Mouse (Mus musculus): ENCODE measurements around the gene Slc27a3.
A peak's percentile ranks its signal among the peaks of the same experiment; 100 is the strongest.
"Not testable (repeated sequence)": the region's sequence is repeated elsewhere in the genome, so short reads cannot be mapped to it uniquely, and the experiment has no call there.

Slc27a3 gene

DNA sequence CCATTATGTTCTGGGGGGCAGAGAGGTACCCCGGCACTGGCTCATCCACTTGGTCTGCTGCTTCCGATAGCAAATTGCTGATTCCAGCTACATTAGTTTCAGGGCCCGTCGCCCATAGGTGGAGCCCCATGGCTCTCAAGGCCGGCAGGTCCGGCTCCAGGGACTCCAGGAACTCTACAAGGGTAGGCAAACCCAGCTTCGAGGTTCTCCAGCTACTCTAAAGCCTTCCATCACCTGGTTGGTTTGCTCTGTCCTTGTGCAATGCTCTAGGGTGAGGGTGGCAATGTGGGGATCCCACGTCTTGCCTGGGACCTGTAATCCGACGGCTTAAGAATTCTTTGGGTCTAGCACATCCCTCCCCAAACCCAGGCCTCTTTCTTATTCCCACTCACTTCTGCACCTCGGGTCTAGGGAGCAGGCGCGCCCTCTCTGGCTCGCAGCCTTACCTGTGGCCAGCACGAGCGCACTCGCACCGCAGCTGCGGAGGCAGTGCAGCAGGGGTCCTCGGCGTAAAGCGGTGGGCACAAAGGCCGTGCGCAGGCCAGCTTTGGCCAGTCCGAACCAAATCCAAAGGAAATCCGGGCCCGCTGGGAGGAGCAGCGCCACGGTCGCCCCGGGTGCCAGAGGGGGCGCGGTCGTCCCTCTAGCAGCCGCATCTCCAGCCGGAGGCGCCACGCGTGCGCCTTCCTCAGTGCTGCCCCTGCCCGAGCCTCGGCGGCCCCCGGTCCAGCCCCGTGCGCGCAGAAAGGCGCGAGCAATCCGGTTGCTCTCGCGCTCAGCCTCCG, 820 bp downstream of the Slc27a3 start:
- DNase-seq, result peak; percentile 72

DNA sequence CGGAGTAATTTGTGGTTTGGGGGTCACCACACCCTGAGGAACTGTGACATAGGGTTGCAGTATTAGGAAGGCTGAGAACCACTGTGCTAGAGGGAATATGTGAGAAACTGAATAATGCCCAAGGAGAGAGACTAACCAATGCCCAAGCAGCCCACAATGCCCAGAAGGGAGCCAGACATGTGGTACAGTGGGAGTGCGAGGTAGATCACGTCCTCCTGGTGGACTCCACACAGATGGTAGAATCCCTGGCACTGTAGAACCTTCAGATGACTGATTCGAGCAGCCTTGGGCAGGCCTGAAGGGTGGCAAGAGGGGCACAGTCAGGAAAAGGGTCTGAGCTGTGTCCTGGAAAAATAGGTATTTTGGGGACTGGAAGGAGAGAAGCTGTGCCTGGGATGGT, 1.5 kb downstream of the Slc27a3 start:
- DNase-seq, result no peak

DNA sequence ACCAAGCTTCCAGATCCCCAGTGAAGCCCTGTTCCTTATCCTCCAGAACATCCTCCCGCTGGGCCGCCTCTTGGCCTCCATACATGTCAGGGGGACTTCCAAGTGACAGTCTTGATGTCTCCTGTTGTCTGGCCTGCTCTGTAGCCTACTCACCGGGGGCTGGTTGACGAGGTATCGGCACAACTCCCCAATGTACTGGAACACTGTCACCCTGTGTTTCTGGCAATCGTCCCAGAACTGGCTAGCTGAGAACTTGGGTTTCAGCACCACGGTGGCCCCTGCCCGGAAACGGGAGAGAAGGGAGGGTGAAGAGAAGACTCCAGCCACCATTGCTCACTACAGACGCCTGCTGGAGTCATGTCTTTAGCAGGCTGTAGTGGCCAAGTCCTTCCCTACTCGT, 2.3 kb downstream of the Slc27a3 start:
- peak; percentile 62 for DNase-seq

DNA sequence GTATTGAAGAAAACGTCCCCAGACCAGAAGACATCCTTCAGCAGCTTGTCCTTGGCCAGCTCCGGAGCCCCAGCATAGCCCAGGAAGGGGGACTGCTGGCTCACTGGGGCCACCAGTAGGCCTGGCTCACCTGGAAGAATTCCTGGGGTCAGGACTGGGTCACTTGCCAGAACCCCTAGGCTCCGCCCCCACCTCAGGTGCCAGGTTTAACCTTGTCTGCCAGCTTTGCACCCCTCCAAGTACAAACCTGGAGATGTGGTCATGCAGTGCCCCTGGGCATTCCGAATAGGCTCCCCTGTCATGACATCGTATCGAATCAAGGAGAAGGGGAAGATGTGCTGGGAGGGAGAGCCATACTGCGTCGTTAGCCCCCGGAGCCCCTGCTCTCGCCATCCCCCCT, 2.9 kb downstream of the Slc27a3 start:
- no peak for DNase-seq

DNA sequence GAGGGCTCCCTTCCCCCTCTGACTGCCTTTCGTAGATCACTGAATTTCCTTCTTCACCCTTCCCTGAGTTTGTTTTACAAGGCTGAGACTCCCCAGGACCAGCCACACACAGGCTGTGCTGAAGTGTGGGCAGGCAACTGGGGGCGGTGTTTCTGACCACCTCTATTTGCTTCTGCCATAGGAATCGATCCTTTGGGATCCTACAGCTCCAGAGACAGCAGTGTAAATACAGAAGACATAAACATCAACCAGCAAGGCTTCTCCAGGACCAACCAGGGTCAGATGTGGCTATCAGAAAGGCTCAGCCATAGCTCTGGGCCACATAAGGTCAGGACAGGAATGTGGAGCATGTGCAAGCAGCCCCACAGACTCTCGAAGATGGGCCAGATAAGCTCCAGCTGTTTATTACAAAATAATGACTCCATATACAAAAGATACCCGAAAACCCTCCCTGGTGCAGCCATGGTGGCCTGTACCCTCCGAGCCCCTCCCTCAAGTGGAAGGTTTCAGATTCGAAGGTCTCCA, 4.8 kb downstream of the Slc27a3 start:
- peak; percentile 63 for DNase-seq

DNA sequence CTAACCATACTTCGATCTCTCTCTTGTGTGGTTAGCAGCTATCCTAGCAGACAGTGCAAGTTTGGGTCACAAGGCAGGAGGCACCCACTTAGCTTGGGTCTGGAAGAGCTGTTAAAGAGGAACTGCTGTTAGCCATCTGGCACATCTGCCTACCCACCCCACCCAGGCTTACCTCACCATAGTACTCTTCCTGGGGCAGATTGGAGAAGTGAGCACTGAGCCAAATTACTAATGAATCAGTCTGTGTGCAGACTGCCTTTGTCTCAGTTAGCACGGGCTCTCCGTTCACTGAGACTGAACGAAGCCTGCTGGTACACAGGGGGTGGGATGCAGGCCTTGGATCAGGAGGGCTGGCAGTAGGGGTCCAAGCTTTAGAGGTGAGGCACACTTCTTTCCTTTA, 6.0 kb downstream of the Slc27a3 start:
- DNase-seq, result no peak

DNA sequence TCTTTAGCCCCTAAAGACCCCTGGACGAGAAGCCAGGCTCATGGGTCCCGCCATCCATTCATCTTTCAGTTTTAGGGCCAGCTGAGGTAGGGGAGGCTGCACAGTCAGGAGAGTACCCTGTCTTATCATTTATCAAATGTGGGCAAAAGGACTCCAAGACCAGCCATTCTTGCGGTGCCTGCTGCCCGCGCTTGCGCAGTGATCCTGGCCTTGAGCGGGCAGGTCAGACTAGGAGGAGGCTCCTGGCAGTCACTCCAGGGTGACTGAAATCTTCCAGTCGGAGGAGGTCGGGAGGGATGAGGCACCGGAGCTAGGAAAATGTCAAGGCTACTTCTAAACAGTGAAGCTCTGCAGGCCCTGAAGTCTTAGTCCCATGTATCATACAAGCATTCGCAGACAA, 8.0 kb downstream of the Slc27a3 start:
- DNase-seq, result no peak

DNA sequence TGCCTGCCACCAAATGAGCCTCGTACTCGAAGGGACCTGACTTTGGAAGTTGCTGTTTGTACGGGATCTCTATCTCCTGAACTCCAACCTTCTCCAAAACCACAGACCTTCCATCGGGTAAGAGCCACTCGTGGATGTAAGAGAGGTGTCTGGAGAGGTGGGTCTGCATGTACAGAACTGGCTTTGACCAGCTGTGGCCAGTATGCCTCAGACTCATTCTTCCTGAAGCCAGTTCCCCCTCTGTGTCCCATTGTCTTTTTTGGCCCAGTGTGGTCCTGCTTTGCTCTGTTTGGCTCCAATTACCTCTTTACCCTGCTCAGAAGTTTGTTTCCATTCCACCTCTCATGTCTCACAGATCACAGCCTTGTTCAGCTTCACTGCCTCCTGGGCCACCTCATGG, 11.2 kb downstream of the Slc27a3 start:
- no peak for DNase-seq

DNA sequence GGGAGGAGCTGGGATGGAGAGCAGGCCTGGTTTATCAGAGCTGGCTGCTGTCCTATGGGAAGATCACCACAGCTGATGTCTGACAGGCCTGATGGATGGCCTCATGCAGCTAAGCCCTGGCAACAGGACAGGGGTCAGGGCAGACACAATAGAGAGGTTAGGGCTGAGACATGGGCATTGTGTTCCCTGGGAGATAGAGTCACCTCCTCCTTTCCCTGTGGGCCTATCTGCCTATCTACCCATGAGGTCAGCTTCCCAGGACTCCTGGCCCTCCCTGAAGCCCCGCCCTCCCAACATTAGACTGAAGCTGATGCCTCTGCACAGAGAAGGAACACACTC, 13.5 kb downstream of the Slc27a3 start:
- DNase-seq, result no peak

DNA sequence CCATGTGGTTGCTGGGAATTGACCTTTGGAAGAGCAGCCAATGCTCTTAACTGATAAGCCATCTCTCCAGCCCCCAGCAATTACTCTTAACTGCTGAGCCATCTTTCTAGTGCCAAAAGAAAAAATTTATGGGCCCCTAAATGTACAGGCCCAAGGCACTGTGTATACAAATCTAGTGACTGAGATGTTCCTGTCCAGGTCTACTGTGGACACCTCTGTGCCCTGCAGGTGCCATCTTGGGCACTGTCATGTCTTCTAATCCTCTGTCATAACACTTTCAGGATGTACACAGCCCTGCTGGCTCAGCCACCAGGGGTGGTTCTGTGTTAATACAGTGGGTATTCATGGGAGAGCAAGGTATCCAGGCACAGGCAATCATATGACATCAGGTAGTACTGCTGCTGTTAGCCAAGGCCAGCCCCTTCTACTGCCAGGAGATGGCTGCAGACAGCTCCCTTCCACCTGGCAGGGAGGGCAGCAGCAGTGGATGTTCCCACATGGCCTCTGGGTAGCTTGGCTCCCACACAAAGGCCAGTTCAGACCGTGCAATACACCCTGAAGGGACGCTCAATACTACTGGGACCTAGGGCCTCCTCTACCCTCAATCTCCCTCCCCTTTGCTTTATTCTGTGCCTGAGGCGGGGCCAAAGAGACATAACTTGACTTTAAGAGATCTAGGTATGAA, 14.0 kb downstream of the Slc27a3 start:
- DNase-seq, result no peak

DNA sequence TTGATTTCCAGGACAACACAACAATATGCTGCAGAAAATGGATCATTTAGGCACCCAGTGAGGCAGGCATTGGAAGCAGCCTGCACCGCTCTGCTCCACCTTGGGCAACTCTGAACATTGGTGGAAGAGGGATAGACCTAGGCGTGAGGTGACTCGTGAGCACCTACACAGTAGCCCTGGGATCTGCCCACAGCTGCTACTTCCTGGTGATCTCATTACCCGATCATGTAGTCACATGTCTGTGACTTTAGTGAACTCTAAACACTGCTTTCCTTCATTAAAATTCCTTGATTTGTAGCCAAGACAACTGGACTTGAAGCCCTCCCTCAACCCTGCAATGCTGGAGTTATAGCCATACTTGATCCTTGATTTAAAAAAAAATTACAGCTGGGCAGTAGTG, 15.4 kb downstream of the Slc27a3 start:
- DNase-seq, result peak; percentile 35

DNA sequence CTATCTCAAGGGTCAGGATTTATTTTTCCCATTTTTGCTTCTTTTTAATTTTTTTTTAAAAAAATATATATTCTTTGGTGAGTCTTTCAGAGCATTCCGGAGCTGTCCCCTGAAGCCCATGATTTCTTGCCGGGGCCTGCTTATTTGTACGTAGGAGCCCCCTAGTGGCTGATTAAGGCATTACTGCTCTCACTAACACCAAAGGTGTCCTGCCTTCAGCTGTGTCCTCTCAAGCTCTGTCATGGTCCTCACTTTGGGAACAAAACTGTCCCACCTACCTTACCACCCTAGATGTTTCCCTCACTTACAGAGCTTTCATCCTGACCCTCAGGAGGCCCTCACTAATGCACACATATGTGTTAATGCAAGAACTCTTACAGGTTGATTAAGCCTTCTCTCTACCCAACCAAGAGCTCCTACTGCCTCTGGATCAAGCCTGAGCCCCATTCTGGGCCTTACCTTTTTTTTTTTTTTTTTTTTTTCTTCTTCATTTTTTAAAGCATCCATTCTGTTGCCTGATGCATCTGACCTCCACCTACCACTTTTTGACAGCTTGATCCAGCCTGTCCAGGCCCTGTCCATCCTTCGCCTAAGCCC, 16.2 kb downstream of the Slc27a3 start:
- peak; percentile 90 for DNase-seq

DNA sequence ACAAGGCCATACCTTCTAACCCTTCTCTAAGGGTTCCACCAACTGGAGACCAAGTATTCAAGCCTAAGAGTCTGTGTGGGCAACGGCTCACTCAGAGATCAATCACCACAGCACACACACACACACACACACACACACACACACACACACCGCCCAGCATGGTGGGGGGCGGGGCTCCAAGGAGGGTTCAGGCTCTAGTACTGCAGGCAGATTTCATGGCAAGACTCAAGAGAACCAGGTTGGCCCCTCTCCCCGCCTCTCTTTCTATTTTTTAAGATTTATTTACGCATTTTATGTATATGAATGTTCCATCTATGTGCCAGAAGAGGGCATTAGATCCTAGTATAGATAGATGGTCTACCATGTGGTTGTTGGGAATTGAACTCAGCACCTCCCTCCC, 16.9 kb downstream of the Slc27a3 start:
- DNase-seq, result no peak

DNA sequence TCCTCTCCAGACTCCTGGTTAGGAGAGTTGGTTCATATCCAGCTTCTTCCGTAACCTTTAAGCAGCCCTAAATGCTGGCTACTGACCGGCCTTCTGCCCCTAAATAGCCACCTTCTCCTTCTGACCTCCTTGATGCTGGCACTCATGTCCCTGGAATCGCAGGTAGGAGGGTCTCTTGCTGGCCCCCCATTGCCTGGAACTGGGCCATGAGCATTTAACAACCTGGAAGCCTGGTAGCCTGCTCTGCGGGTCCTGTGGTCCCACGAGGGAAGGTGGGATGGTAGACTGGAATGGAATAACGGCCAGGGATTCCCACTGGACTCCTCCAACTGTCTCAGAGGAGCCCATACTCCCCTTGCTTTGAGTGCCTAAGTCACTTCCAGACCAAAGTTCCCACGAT, 17.9 kb downstream of the Slc27a3 start:
- DNase-seq, result no peak

DNA sequence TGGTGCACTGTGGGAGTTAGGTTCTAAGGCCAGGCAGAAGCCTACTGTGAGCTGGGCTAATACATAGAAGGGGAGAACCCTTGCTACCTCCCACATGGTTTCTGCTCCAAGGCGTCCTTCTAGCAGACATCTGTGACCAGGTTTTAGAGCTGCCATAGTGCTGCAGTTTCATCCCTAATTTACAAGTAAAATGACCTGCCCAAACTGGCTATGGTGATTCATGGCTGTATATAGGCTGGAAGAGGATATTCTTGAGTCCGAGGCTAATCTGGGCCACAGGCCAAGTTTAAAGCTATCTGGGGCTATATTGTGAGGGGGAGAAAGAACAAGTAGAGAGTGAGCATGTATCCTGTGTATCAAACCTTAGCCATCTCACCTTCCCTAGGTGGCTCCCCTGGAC, 20.7 kb downstream of the Slc27a3 start:
- no peak for DNase-seq

DNA sequence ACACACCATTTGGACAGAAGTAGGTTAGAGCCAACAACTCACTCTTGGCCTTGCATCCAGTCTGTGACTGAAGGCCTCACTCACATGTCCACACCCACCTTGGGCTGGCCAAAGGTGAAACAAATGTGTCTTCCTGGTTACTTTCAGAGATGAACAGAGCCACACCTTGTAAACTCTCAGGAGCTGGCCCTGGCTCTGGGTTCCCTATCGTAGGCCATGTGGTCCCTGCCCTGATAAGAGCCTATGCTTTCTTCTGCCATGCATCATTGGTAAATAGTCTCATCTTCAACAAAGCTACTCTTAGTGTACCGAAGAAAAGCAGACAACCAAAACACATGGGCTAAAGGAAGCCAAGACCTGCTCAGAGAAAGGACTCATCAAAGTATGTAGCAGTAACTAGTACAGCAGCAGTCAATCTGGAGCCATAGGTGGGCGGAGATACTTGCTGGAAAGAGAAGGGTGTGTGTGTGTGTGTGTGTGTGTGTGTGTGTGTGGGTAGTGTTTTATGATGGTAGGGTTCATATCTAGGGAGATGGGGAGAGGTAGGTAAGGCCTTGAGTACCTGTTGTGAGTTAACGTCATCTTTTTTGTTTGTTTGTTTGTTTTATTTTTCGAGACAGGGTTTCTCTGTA, 22.6 kb downstream of the Slc27a3 start:
- DNase-seq, result no peak

DNA sequence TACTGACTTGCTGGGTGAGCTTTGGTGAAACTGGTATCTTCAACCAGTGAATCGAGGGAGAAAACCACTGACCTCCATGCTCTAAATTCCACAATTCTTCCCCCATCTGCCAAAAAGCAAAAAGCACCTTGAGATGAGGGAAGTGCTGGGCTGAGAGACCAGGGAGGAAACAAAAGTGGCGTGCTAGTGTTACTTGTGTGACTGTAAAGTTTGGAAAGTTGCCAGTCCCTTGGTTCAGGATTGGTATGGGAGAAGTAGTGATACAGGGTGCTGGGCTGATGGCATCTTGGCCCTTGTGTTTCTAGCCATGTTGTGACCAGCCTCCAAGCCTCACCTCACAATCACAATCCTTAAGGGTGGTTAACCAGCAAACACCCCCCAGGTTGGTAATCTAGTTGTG, 27.4 kb downstream of the Slc27a3 start:
- no peak for DNase-seq

DNA sequence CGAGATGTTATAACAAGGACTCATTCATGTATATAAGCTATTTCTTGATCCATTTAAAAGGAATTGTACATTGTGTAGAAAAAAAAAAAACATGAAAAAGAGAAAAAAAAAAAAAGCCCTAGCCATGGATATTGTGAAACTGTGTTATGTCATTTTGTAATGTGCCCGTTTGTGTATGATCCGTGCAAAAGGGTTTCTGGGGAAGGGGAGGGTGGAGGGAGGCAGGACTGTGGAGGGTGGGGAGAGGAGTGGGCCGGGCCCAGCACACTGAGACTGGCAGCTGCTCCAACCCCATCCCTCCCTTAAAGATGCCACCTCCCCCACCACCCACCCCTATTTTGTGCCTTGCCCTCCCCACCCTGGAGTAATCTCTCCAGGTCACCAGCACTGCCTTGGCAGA, 28.3 kb downstream of the Slc27a3 start:
- no peak for DNase-seq

DNA sequence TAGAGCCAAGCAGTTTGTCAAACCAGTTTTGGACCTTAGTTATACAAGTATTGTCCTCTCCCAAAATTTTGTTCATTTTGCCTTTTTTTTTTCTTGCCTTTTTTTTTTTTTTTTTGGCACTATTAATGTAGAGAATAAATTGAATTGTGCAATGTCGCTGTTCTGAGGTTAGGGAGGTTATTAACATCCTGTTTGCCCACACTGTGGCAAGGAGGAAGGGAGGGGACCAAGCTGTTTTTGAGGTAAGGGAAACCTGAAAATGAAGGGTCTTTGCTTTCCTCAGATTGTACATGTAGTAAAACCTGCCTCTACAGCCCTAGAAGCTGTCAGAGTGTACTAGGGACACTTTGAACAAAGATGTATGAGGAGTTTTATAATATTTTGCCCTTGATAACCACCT, 30.5 kb downstream of the Slc27a3 start:
- no peak for DNase-seq

DNA sequence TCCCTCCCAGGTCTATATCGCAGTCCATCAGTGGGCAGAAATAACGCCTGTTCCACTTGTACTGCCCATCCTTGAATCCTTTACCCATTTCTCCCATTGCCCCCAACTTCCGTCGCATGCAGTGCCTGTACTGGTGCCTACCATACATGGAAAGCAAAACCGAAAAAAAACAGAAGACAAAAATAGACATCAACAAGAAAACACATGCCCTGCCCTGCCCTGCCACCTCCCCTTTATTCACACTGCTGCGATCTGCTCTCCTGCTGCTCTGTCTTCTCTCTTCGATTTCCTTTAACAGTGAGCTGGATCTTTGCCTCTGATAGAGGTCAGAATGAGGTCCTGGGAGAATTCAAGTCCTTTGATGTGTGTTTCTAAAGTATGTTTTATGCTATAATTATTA, 31.8 kb downstream of the Slc27a3 start:
- DNase-seq, result no peak

DNA sequence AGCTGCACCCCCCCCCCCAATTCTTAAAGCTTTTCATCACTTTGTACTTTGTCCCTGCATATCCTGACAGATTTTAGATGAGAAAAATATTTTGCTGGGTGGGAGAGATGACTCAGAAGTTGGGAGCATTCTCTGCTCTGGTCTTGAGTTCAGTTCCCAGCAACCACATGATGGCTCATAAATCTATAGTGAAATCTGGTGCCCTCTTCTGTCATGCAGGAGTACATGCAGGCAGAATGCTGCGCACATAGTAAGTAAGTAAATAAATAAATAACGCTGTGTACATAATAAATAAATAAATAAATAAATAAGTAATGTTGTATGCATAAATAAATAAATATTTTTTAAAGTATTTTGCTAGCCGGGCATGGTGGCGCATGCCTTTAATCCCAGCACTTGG, 41.9 kb downstream of the Slc27a3 start:
- DNase-seq, result no peak

DNA sequence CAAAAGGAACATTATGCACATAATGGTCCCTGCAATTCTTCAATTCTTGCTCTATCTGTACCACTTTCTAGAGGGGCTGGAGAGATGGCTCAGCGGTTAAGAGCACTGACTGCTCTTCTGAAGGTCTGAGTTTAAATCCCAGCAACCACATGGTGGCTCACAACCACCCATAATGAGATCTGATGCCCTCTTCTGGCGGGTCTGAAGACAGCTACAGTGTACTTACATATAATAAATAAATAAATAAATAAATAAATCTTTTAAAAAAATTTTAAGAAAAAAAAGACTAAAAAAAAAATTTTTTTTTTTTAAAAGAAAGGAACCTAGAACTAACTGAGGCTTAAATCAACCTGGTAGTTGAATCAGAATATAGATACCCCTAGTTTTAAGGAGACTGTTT, 46.9 kb downstream of the Slc27a3 start:
- DNase-seq, result not testable (repeated sequence)

DNA sequence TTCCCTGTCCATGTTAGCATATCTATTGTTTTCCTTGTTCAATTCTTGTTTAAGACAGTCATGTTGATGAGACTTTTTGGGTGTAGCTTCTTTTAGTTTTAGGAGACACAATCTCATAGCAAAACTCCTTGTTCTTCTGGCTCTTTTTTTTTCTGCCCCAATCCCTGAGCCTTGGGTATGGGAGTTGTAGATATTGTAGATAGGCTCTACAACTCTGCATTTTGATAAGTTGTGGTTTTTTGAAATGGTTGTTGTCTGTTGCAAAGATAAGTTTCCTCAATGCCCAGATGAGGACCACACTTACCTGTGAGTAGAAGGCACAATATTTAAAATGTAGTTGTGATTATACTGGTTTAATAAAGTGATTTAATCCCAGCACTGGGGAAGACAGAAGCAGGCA, 49.6 kb downstream of the Slc27a3 start:
- DNase-seq, result no peak

DNA sequence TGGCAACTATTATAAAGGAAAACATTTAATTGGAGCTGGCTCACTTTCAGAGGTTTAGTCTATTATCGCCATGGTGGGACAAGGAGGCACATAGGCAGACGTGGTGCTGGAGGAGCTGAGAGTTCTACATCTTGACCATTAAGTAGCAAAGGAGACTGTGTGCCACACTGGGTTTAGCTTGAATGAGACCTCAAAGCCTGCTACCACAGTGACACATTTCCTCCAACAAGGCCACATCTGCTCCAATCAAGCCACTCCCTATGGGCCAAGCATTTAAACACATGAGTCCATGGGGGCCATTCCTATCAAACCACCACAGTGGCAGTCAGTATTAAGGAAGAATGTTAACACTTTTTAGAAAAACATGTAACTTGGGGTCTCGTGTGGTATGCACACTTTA, 51.5 kb downstream of the Slc27a3 start:
- DNase-seq, result no peak

All from kidney, postnatal 14 days (tissue).